Mouse (Mus musculus) kidney, adult 11 months (tissue): ENCODE measurements around the gene Tmprss3.
A peak's percentile ranks its signal among the peaks of the same experiment; 100 is the strongest.

Experiments used
- DNase-seq: peaks from one replicate; pipeline ENCODE4 v3.0.0; 2022

Tmprss3 gene

DNA sequence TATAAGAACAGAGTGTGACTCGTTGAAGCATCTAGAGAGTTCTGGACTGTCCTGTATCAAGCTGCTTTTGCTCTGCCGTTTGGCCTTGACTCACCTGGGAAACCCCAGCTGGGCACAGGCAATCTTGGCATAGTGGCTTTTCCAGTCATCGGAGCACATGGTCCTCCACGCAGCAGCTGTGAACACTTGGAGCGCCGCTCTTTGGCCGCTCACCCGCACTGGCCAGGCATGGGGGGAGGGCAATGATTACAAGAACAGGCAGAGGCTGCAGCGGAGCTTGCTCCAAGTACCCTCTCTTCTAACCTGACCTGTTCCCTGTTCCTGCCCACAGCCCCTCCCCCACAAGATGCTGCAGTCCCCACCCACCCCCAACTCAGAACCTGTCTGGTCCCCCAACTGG, 5.4 kb downstream of the Tmprss3 start:
- DNase-seq = no peak

DNA sequence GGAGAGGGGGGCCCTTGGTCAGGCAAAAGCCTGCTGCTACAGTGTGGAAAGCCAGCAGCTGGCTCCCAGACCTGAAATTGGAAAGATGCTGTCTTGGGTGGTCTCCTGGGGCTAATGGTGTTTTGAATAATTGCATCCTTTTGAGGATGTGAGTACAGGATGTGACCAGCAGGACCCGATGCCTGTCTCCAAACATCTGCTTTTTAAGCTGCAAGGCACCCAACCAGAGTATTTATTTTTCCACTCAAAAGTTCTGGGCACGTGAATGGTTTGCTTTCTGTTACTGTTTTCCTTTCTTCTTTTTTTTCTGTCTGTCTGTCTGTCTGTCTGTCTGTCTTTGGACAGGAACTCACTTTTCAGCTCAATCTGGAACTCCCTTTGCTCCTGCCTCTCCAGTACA, 6.1 kb downstream of the Tmprss3 start:
- no peak for DNase-seq

- DNase-seq = no peak
These were observed 7.0 kb downstream of the Tmprss3 start for GRCm38 (mm10) chr17:31191825-31192224.

DNA sequence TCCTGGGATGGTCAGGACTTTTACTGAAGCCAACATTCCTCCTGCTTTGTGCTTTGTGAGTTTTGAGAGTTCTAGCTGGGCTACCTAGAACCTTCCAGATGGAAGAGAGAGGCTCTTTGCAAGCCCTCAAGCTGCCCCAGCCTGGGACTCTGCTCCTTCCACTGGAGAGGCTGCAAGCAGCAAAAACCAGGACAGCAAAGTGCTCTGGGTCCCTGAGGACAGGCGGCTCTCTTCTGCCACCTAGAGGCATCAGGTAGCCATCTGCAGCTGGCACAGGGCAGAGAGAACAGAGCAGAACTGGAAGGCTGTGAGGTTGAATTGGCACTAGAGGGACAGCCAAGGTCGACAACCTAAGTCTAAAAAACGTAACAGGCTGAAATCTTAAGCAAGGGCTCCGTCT, 11.4 kb downstream of the Tmprss3 start:
- peak; percentile 60 for DNase-seq

GRCm38 (mm10) chr17:31184269-31184990, 14.3 kb downstream of the Tmprss3 start:
- no peak for DNase-seq

DNA sequence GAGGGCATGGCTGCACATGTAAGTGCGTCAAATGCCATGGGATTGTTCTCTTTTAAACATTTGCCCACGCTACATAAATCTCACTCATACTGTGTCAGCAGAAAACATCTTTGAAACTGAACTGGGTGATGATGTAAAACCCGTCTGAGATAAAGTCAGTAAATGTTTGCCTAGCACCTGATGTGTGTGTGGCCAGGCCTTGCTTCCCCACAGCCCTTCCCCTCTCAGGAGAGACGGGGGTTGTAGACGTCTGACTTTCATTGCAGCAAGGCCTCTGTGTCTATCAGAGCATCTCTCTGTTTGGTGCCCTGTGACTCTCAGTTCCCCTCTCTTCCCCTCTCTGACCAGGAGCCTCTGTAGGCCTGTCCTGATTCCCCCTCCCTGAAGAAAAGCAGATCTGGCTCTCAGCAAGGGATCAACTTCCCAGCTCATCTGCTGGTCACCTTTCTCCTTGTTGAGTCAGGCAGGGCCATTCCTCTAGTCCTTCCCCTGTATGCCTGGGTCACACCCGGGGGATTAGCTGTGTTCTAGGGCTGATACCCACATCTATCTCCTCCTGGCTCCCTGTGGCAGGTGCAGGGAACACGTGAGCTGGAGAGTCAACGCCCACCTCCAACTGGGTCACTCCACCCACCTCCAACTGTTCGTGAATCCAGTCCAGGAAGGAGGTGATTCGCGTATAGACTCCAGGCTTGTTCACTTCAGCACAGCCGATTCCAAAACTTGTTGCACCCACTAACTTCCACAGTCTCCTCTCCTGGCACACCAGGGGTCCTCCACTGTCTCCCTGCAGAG, 15.4 kb downstream of the Tmprss3 start:
- no peak for DNase-seq

- DNase-seq = no peak
These were observed 17.3 kb downstream of the Tmprss3 start for GRCm38 (mm10) chr17:31181490-31181889.

GRCm38 (mm10) chr17:31176321-31176720, 22.5 kb downstream of the Tmprss3 start:
- no peak for DNase-seq

GRCm38 (mm10) chr17:31169796-31170195, 29.0 kb downstream of the Tmprss3 start:
- no peak for DNase-seq

GRCm38 (mm10) chr17:31165127-31165526, 33.6 kb downstream of the Tmprss3 start, which contains the start of gene Tff1:
Gene Tff1, minus strand, starts transcription at chr17:31165277.
- no peak for DNase-seq

- no peak for DNase-seq
These were observed 35.0 kb downstream of the Tmprss3 start for GRCm38 (mm10) chr17:31163821-31164220.

- DNase-seq = no peak
These were observed 36.2 kb downstream of the Tmprss3 start for GRCm38 (mm10) chr17:31162607-31163006.

DNA sequence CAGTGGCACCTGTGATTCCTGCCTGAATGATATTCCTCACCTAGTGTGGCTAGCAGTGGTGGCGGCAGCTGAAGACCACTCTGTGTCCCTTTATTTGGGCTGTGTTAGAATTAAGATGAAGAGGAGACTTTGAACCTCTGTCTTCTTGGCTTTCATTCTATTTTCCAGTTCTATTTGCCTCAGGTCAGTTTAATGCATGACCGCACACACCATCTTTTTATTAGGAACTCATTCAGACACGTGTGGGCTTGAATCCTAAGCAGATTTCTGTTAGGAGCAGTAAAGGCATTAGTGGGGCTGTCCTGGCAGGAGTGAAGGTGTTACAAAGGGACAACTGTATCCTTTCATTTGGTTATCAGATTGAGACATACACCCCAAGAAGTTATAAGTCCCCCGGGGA, 38.5 kb downstream of the Tmprss3 start:
- DNase-seq = peak; percentile 39

DNA sequence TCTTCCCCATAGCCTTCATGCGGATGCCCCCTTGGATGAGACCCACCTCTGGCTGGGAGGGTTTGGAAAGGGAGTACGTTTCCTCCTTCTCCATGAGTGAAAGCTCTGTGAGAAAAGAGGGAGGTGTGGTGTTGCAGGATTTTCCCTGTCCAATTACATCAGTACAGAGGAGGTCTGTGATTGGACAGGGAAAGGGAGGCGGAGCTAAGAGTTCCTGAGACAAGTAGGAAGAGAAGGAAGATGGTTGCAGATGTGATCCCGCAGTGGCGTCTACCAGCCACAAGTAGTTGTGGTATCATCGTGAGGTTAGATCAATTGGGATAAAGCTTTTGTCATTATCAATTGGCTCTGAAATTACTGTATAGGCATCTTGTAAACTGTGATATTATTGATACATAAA, 40.9 kb downstream of the Tmprss3 start:
- no peak for DNase-seq

DNA sequence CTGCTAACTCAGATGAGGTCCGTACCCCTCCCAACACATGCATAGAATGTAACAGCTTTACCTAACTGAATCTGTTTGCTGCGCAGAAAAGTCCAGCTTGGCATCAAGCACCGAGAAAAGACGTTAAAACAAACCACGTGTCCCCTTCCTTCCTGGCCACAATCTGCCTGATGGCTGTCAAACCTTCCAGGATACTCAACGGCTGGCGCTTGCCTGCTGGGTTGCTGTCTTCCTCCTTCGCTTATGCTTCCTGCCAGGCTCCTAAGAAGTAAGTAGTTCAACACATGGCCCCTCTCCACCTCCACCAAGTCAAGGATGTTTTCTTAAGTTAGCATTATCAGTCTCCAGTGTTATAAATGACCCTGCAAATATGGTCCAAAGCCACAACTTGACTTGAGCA, 45.0 kb downstream of the Tmprss3 start:
- no peak for DNase-seq

DNA sequence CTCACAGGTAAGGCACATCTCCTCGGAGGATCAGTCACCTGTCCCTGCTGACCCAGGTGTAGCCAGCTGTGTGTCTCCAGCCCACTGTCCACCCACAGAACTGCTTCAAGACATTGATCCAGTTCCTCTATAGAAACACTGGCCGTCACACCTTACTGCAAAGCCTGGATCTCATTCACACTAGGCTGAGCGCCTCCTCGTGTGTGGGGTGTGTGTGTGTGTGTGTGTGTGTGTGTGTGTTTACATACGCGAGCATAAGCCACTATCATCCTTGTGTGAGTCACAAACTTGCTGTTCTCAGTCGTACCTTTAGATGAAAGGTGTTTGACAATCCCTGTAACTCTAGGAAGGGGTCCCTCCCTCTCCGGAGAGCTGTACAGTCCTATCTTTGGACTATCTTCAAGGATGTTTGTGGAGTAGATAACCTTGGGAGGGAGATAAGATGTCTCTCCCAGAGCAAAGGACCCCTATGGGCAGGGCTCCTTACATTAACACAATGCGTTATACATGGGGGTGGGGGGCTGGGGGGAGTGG, 45.7 kb downstream of the Tmprss3 start:
- no peak for DNase-seq

- peak; percentile 86 for DNase-seq
These were observed 46.3 kb downstream of the Tmprss3 start for GRCm38 (mm10) chr17:31152512-31152911.

DNA sequence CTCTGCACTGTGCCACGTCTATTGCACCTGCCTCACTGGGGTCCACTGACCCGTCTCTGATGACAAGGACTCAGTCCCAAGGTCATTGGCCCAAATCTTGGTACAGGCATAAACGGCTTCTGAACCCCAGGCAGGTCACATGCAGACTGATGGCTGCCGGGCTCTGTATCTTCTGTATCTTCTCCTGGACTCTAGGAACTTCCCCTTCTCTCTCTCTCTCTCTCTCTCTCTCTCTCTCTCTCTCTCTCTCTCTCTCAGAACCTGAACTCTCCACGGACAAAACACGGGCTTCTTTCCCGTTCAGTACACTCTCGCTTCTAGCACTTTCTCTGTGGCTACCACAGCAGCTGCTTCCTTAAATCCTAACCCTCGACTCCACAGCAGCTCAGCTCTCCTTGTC, 52.8 kb downstream of the Tmprss3 start:
- no peak for DNase-seq

DNA sequence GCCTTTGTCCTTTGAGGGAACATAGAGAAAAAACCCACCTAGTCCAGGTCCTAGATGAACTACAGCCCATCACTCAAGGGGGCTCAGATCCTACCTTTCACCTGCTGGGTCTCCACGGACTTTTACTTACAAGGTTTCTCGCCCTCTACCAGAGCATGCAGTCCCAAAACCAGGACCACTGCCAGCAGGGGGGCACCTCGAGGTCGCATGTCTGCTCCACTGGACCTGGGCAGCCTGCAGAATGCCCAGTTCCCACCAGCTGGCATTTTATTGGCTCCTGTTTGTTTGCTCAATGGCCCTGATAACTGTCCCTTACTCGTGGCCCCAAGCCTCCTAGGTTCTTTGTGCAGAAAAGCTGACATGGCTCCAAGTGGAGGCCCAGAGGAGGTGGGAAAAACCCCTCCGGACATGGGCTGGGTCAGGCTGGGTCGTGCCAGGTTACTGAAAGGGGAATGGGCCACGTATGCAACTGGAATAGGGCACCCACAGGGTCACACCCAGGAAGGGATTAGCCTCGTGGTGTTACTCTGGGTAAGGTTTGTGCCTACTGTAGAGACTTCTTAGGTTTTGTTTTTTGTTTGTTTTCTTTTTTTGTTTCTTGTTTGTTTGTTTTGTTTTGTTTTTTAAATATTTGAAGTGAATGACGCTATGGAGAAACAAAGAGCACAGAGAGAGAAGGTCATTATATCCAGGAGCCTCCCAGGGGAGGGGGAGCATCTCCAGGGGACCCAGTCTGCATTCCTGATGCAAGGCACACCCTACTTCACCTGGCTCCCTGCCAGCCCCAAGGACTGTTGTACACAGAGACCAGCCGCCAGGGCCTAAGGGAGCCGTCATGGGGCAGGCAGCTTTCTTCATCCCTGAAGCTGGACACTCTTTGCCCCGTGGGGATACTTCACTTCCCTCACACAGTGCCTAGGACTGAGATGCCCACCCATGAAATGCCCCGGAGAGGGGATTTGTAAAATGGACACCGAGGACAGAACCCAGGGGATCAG, 54.4 kb downstream of the Tmprss3 start, which contains the start of gene Tff2:
Gene Tff2, minus strand, starts transcription at position 243 of the 998 bp plus-strand sequence.
- no peak for DNase-seq

- DNase-seq = no peak
These were observed 56.7 kb downstream of the Tmprss3 start for GRCm38 (mm10) chr17:31142116-31142515.

GRCm38 (mm10) chr17:31138398-31138797, 60.4 kb downstream of the Tmprss3 start:
- peak; percentile 30 for DNase-seq

GRCm38 (mm10) chr17:31136821-31137220, 62.0 kb downstream of the Tmprss3 start:
- DNase-seq = no peak

GRCm38 (mm10) chr17:31136291-31136690, 62.5 kb downstream of the Tmprss3 start:
- no peak for DNase-seq
